Mouse (Mus musculus) limb, embryonic 14.5 days (tissue): ENCODE data around the gene Ccdc170. TPM values are rescaled to one million over a fixed set of nuclear protein-coding genes. Genes with fewer than 3 reads are reported as not detected.

ENCODE experiments used
- ATAC-seq: fragments of 200-750 bp; cut with Nextera tagmentation; 2 replicates; pipeline ENCODE4 v1.8.0; 2017; ENCODE audit warnings: low read depth, moderate number of reproducible peaks, moderate TSS enrichment; ENCODE audit not compliant: low FRiP score
- DNase-seq: peaks from one replicate; pipeline ENCODE4 v3.0.0-alpha.2; 2015; ENCODE audit warnings: low spot score
- H3K27ac ChIP-seq: fragments of 300-500 bp; sonication (generic); replicated peaks from 2 replicates; pipeline ENCODE4 v1.5.1; 2014; ENCODE audit warnings: low read depth, mild to moderate bottlenecking, low read length, moderate library complexity, mixed read lengths
- H3K27me3 ChIP-seq: fragments of 300-500 bp; sonication (generic); 2 replicates; pipeline ENCODE4 v1.6.1; 2014; ENCODE audit warnings: low read length, mixed read lengths; ENCODE audit not compliant: control insufficient read depth, insufficient read depth
- H3K36me3 ChIP-seq: fragments of 300-500 bp; sonication (generic); 2 replicates; pipeline ENCODE4 v1.6.1; 2014; ENCODE audit warnings: mild to moderate bottlenecking, low read length, moderate library complexity, mixed read lengths; ENCODE audit not compliant: control insufficient read depth, insufficient read depth
- H3K4me1 ChIP-seq: fragments of 300-500 bp; sonication (generic); 2 replicates; pipeline ENCODE4 v1.6.1; 2014; ENCODE audit warnings: antibody characterized with exemption, low read length, mixed read lengths; ENCODE audit not compliant: control insufficient read depth, insufficient read depth
- H3K4me2 ChIP-seq: fragments of 300-500 bp; sonication (generic); replicated peaks from 2 replicates; pipeline ENCODE4 v1.6.1; 2014; ENCODE audit warnings: low read depth, mild to moderate bottlenecking, low read length, moderate library complexity; ENCODE audit not compliant: severe bottlenecking
- H3K4me3 ChIP-seq: fragments of 300-500 bp; sonication (generic); replicated peaks from 2 replicates; pipeline ENCODE4 v1.5.1; 2014; ENCODE audit warnings: low read length
- H3K9ac ChIP-seq: fragments of 300-500 bp; sonication (generic); 2 replicates; pipeline ENCODE4 v1.6.1; 2014; ENCODE audit warnings: mild to moderate bottlenecking, low read depth, low read length, moderate library complexity; ENCODE audit not compliant: severe bottlenecking
- H3K9me3 ChIP-seq: fragments of 300-500 bp; sonication (generic); 2 replicates; pipeline ENCODE4 v1.6.1; 2016; ENCODE audit warnings: low read length; ENCODE audit not compliant: control insufficient read depth
- POLR2A ChIP-seq: fragments of 200-500 bp; IDR thresholded peaks from 2 replicates; pipeline ENCODE4 v1.8.0; 2012; ENCODE audit warnings: inconsistent platforms, mild to moderate bottlenecking, moderate library complexity, borderline replicate concordance; ENCODE audit not compliant: insufficient read depth, insufficient read length; ENCODE audit errors: extremely low read depth
- WGBS: fragments of 180-500 bp; shearing (Covaris S2); extraction: QIAGEN DNeasy Blood & Tissue Kit; methylation state at CpG from one replicate; pipeline ENCODE4 v1.1.7; 2014; 5-methylcytosine and 5-hydroxymethylcytosine counted together
- polyA plus RNA-seq, 2 experiments: library from polyadenylated mRNA; depleted of rRNA in 1 of 2; stranded (reverse) in 1 of 2; unstranded in 1 of 2; fragments of >200 nt; fragmentation: Nextera tagmentation in 1 of 2; extraction: Ambion mirVana in 1 of 2; gene quantifications; 2 replicates each; pipeline versions ENCODE4 v1.2.1 to v1.2.3; 2012 to 2014

The Ccdc170 gene
- polyA plus RNA-seq, 2 experiments = 0.11 TPM; not detected in 1

DNA sequence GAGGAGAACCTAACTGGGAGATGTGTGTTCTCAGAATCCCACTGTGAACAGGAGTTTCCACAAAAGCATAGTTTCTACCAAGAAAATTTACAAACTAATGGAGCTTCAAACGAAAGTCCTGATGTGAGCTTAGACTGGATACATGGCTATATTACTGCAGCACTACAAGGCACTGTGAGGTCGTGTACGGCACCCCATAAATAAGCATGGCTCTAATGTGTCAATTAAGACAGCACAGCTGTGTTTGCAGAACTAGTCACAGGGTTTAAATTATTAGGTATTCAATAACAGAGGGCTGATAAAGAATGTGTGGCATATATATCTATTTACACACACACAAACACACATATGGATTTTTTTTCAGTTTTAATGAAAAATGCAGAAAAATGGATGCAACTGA, 1.4 kb upstream of the Ccdc170 start:
- Histone ChIP-seq H3K9ac (no peak overlapping the region), H3K27ac (no peak overlapping the region), H3K27me3 (no peaks in the 10 kb centered on the region), H3K4me1 (no peaks in the 10 kb centered on the region), H3K9me3 (no peaks in the 10 kb centered on the region), H3K4me2 (no peak overlapping the region), H3K4me3 (no peak overlapping the region), H3K36me3 (no peaks in the 10 kb centered on the region)
- 29% methylated on average over 3 of the region's 3 CpGs for WGBS
- DNase-seq (no peak), ATAC-seq (no peak)
- TF ChIP-seq POLR2A = no peak

DNA sequence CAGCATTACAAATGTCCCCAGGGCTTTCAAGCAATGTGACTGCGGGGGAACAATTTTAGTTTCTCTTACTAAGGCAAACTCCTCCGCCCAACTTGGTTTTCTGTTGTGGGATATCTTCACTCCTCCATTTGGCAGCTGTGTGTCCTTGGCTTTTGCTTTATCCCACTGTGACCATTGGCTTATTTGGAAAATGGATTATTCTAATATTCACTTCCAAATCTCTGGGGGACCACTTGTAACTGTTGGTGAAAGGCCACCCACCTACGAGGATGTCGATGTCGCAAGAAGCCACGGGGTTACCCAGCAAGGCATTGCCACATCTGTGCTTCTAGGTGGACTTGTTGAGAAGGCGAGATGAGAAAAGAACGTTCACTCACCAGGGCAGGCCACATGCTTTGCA, 607 bp upstream of the Ccdc170 start:
- H3K4me1 ChIP-seq = no peaks in the 10 kb centered on the region
- no peaks in the 10 kb centered on the region for H3K9me3 ChIP-seq
- H3K4me2 ChIP-seq = no peak overlapping the region
- H3K9ac ChIP-seq = no peak overlapping the region
- H3K27me3 ChIP-seq = no peaks in the 10 kb centered on the region
- no peak for TF ChIP-seq POLR2A
- ATAC-seq (no peak), DNase-seq (no peak)
- H3K36me3 ChIP-seq = no peaks in the 10 kb centered on the region
- no peak overlapping the region for H3K4me3 ChIP-seq
- no peak overlapping the region for H3K27ac ChIP-seq
- WGBS = 73% methylated on average over 8 of the region's 8 CpGs

DNA sequence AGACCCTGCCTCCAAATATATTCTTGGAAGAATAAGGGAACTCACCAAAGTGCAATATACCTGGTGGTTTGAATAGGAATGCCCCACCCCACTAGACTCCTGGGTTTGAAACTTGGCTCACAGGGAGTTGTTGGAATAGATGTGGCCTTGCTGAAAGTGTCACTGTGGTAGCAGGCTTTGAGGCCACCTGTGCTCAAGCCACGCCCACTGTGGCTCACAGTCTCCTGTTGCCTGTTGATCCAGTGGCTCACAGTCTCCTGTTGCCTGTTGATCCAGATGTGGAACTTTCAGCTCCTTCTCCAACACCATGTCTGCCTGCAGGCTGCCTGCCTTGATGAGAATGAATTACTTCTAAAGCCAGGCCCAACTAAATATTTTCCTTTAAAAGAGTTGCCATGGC, 1.5 kb downstream of the Ccdc170 start:
- Histone ChIP-seq H3K4me2 (no peak overlapping the region), H3K9ac (no peak overlapping the region), H3K36me3 (no peaks in the 10 kb centered on the region), H3K27me3 (no peaks in the 10 kb centered on the region), H3K9me3 (no peaks in the 10 kb centered on the region), H3K4me3 (no peak overlapping the region), H3K4me1 (no peaks in the 10 kb centered on the region), H3K27ac (no peak overlapping the region)
- WGBS = 91% methylated on average over 1 of the region's 1 CpGs
- no peak for TF ChIP-seq POLR2A
- ATAC-seq (no peak), DNase-seq (no peak)

- Histone ChIP-seq H3K4me1 (no peaks in the 10 kb centered on the region), H3K36me3 (no peaks in the 10 kb centered on the region), H3K27ac (no peak overlapping the region), H3K9ac (no peak overlapping the region), H3K4me3 (no peak overlapping the region), H3K9me3 (no peaks in the 10 kb centered on the region), H3K4me2 (no peak overlapping the region), H3K27me3 (no peaks in the 10 kb centered on the region)
- no peak for TF ChIP-seq POLR2A
- ATAC-seq (no peak), DNase-seq (no peak)
- 71% methylated on average over 9 of the region's 9 CpGs for WGBS
Measured at GRCm38 (mm10) chr10:4484986-4485385, 2.7 kb downstream of the Ccdc170 start.

DNA sequence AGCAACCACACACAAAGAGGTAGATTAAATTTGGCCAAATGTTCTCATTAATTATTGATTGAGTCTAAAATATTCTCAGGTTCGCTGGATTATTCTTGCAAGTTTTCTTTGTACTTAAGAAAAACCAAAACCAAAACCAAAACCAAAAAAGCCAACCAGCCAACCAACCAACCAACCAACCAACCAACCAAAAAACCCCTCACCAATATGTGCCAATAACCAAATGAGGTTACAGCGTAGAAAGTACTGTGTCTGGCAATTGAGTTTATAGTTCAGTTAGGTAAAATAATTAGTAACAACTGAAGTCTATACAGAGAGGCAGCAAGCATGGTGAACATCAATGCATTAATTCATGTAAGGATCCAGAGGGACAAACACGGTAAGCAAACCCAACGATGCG, 7.6 kb downstream of the Ccdc170 start:
- Histone ChIP-seq H3K9me3 (no peaks in the 10 kb centered on the region), H3K9ac (no peak overlapping the region), H3K4me3 (no peak overlapping the region), H3K27me3 (no peaks in the 10 kb centered on the region), H3K36me3 (no peaks in the 10 kb centered on the region), H3K4me2 (no peak overlapping the region), H3K4me1 (no peaks in the 10 kb centered on the region), H3K27ac (no peak overlapping the region)
- DNase-seq = no peak
- TF ChIP-seq POLR2A = no peak
- no peak for ATAC-seq
- 73% methylated on average over 5 of the region's 5 CpGs for WGBS

DNA sequence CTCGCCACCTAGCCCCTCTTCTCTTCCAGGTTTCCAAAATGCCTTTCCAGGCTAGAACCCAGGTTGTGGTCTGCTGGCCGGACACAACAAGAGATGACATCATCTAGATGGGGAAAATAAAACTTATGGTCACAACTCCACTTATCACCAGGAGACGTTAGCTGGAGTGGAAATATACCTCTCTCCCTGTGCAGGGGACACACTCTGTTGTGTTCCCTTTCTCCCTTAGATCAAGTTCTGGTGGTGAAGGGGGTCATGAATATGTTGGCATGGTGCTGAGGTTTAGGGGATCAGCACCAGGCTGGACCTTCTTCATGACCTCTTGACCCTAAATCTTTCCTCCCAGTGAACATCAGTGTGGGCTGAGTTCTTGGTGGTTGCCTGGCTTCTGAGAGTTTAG, 9.0 kb downstream of the Ccdc170 start:
- Histone ChIP-seq H3K4me3 (no peak overlapping the region), H3K36me3 (no peaks in the 10 kb centered on the region), H3K27me3 (no peaks in the 10 kb centered on the region), H3K4me1 (no peaks in the 10 kb centered on the region), H3K9ac (no peak overlapping the region), H3K4me2 (no peak overlapping the region), H3K27ac (no peak overlapping the region), H3K9me3 (no peaks in the 10 kb centered on the region)
- ATAC-seq = no peak
- DNase-seq = no peak
- TF ChIP-seq POLR2A = no peak
- WGBS = 41% methylated on average over 2 of the region's 3 CpGs
